Mouse (Mus musculus) adrenal gland, postnatal 4 days (tissue): ENCODE data around the gene Ift88. TPM values are rescaled to one million over a fixed set of nuclear protein-coding genes. Genes with fewer than 3 reads are reported as not detected.

ENCODE experiments used
- DNase-seq, 2 experiments: peaks; one replicate each; pipeline ENCODE4 v3.0.0; 2021 to 2022; ENCODE audit warnings: low spot score in 2 of 2, mixed read lengths in 2 of 2
- long read RNA-seq, 2 experiments: library from polyadenylated mRNA; stranded (forward); transcript quantifications; one replicate each; pipeline ENCODE4 v2.0.0; 2021
- total RNA-seq, 2 experiments: library from RNA; stranded (reverse); gene quantifications; 2 replicates each; pipeline ENCODE4 v1.2.3; 2021

Gene Ift88
- total RNA-seq, result 10 to 100 TPM; 10.1 to 12.9 TPM
- long read RNA-seq, experiment 1, partial matches to known transcripts, result 0 of 3 reads
- long read RNA-seq, experiment 1, other reads (novel, unspliced or antisense), result 1 of 3 reads
- long read RNA-seq, experiment 2, transcript Ift88-201 (26 exons, 3,088 nt), result major isoform, 5 of 10 reads
- long read RNA-seq, experiment 2, partial matches to known transcripts, result 0 of 10 reads
- long read RNA-seq, experiment 2, other reads (novel, unspliced or antisense), result 5 of 10 reads

GRCm38 (mm10) chr14:57423432-57424211 is at the start of gene Ift88:
Gene Ift88 (plus strand): TSS chr14:57424062.
- DNase-seq, result peak; percentile 71 to 88

- no peak for DNase-seq
These were observed 48.7 kb upstream of the Ift88 start for GRCm38 (mm10) chr14:57375205-57375604.

GRCm38 (mm10) chr14:57376016-57376415 is 47.8 kb upstream of the Ift88 start:
- DNase-seq, result no peak

GRCm38 (mm10) chr14:57376956-57377355 is 46.9 kb upstream of the Ift88 start:
- no peak for DNase-seq

- no peak for DNase-seq
These were observed 46.3 kb upstream of the Ift88 start for GRCm38 (mm10) chr14:57377531-57377930.

GRCm38 (mm10) chr14:57385667-57386066 is 38.2 kb upstream of the Ift88 start:
- no peak for DNase-seq

- no peak for DNase-seq
These were observed 36.9 kb upstream of the Ift88 start for GRCm38 (mm10) chr14:57386758-57387561.

GRCm38 (mm10) chr14:57391621-57392020 is 32.2 kb upstream of the Ift88 start:
- no peak for DNase-seq

- DNase-seq, result no peak
These were observed 31.6 kb upstream of the Ift88 start for GRCm38 (mm10) chr14:57392278-57392677.

GRCm38 (mm10) chr14:57395470-57395869 is 28.4 kb upstream of the Ift88 start:
- no peak for DNase-seq

GRCm38 (mm10) chr14:57397221-57397620 is 26.6 kb upstream of the Ift88 start:
- no peak for DNase-seq

GRCm38 (mm10) chr14:57398065-57398757 is 25.7 kb upstream of the Ift88 start, which contains the start of gene Cryl1:
Gene Cryl1 (minus strand): TSS chr14:57398529.
- peak; percentile 89 to 92 for DNase-seq

- DNase-seq, result no peak
These were observed 24.9 kb upstream of the Ift88 start for GRCm38 (mm10) chr14:57398813-57399427.

- no peak for DNase-seq
These were observed 21.0 kb upstream of the Ift88 start for GRCm38 (mm10) chr14:57402815-57403214.

GRCm38 (mm10) chr14:57407039-57407987 is 16.5 kb upstream of the Ift88 start:
- no peak for DNase-seq

- DNase-seq, result no peak
These were observed 15.8 kb upstream of the Ift88 start for GRCm38 (mm10) chr14:57408100-57408499.

- DNase-seq, result no peak
These were observed 14.8 kb upstream of the Ift88 start for GRCm38 (mm10) chr14:57409106-57409505.

- DNase-seq, result no peak
These were observed 11.7 kb upstream of the Ift88 start for GRCm38 (mm10) chr14:57412166-57412565.

GRCm38 (mm10) chr14:57417187-57417586 is 6.7 kb upstream of the Ift88 start:
- DNase-seq, result no peak

- no peak for DNase-seq
These were observed 325 bp downstream of the Ift88 start for GRCm38 (mm10) chr14:57424212-57424561.
